Mouse (Mus musculus) lung, embryonic 16.5 days (tissue): Measurements from ENCODE around the gene Coro7. TPM values are rescaled to one million over a fixed set of nuclear protein-coding genes. Genes with fewer than 3 reads are reported as not detected.
A peak's percentile ranks its signal among the peaks of the same experiment; 100 is the strongest.

Experiments used
- ATAC-seq: fragments of 200-750 bp; cut with Nextera tagmentation; 2 replicates; pipeline ENCODE4 v1.8.0; 2017; ENCODE audit warnings: low read depth, mild to moderate bottlenecking, moderate library complexity
- H3K27ac ChIP-seq: fragments of 300-500 bp; sonication (generic); 2 replicates; pipeline ENCODE4 v1.5.1; 2014; ENCODE audit warnings: mild to moderate bottlenecking, control low read depth, low read length
- H3K27me3 ChIP-seq: fragments of 300-500 bp; sonication (generic); 2 replicates; pipeline ENCODE4 v1.6.1; 2014; ENCODE audit warnings: low read depth, low read length, mixed read lengths; ENCODE audit not compliant: control insufficient read depth, insufficient read depth
- H3K36me3 ChIP-seq: fragments of 300-500 bp; sonication (generic); 2 replicates; pipeline ENCODE4 v1.6.1; 2014; ENCODE audit warnings: low read length; ENCODE audit not compliant: control insufficient read depth, insufficient read depth
- H3K4me1 ChIP-seq: fragments of 300-500 bp; sonication (generic); replicated peaks from 2 replicates; pipeline ENCODE4 v1.6.1; 2014; ENCODE audit warnings: low read length, mixed read lengths; ENCODE audit not compliant: control insufficient read depth, insufficient read depth
- H3K4me2 ChIP-seq: fragments of 300-500 bp; sonication (generic); 2 replicates; pipeline ENCODE4 v1.6.1; 2014; ENCODE audit warnings: low read depth, low read length, control low read depth
- H3K4me3 ChIP-seq: fragments of 300-500 bp; sonication (generic); 2 replicates; pipeline ENCODE4 v1.5.1; 2014; ENCODE audit warnings: mild to moderate bottlenecking, low read length, control low read depth
- H3K9ac ChIP-seq: fragments of 300-500 bp; sonication (generic); 2 replicates; pipeline ENCODE4 v1.6.1; 2014; ENCODE audit warnings: low read length, control low read depth
- H3K9me3 ChIP-seq: fragments of 300-500 bp; sonication (generic); 2 replicates; pipeline ENCODE4 v1.6.1; 2016; ENCODE audit warnings: low read length; ENCODE audit not compliant: control insufficient read depth
- WGBS: fragments of 180-500 bp; shearing (Covaris S2); extraction: QIAGEN DNeasy Blood & Tissue Kit; methylation state at CpG from one replicate; pipeline ENCODE4 v1.1.7; 2014; 5-methylcytosine and 5-hydroxymethylcytosine counted together
- polyA plus RNA-seq: library from polyadenylated mRNA; unstranded; fragments of >200 nt; fragmentation: Nextera tagmentation; extraction: Ambion mirVana; gene quantifications from 2 replicates; pipeline ENCODE4 v1.2.1, GENCODE M21; 2015

Gene Coro7
- polyA plus RNA-seq, 1 experiment from 2014 or later = 18.3 TPM

- no peak overlapping the region for H3K27ac ChIP-seq
- H3K4me3 ChIP-seq = no peak overlapping the region
- H3K9me3 ChIP-seq = no peaks in the 10 kb centered on the region
- no peaks in the 10 kb centered on the region for H3K27me3 ChIP-seq
- peaks cover 8% of the 10 kb centered on the region for H3K4me1 ChIP-seq
- ATAC-seq = no peak
- H3K36me3 ChIP-seq = peaks cover 2% of the 10 kb centered on the region; the same call in 1 of the 2 replicates
- WGBS = 63% methylated on average over 4 of the region's 4 CpGs
- H3K9ac ChIP-seq = no peak overlapping the region
- no peak overlapping the region for H3K4me2 ChIP-seq
Measured at GRCm38 (mm10) chr16:4635760-4636159, 43.8 kb downstream of the Coro7 start.

GRCm38 (mm10) chr16:4634681-4635080 is 44.9 kb downstream of the Coro7 start:
- H3K9me3 ChIP-seq = no peaks in the 10 kb centered on the region
- no peak for ATAC-seq
- WGBS = 78% methylated on average over 9 of the region's 9 CpGs
- no peak overlapping the region for H3K4me3 ChIP-seq
- H3K27ac ChIP-seq = no peak overlapping the region
- no peak overlapping the region for H3K9ac ChIP-seq
- H3K4me2 ChIP-seq = no peak overlapping the region
- peaks cover 2% of the 10 kb centered on the region; the same call in 1 of the 2 replicates for H3K36me3 ChIP-seq
- no peaks in the 10 kb centered on the region for H3K27me3 ChIP-seq
- peaks cover 4% of the 10 kb centered on the region; the same call in 1 of the 2 replicates for H3K4me1 ChIP-seq

GRCm38 (mm10) chr16:4633661-4634060 is 45.9 kb downstream of the Coro7 start:
- no peaks in the 10 kb centered on the region for H3K9me3 ChIP-seq
- 95% methylated on average over 3 of the region's 3 CpGs for whole genome bisulfite sequencing

GRCm38 (mm10) chr16:4632050-4632449 is 47.5 kb downstream of the Coro7 start:
- no peak overlapping the region for H3K9ac ChIP-seq
- no peak overlapping the region for H3K4me3 ChIP-seq
- ATAC-seq = peak; percentile 37; the same call in 1 of the 2 replicates
- peaks cover 2% of the 10 kb centered on the region; the same call in 1 of the 2 replicates for H3K36me3 ChIP-seq
- no peaks in the 10 kb centered on the region for H3K27me3 ChIP-seq
- H3K4me1 ChIP-seq = no peaks in the 10 kb centered on the region
- no peaks in the 10 kb centered on the region for H3K9me3 ChIP-seq
- H3K4me2 ChIP-seq = no peak overlapping the region
- no peak overlapping the region for H3K27ac ChIP-seq
- WGBS = 43% methylated on average over 7 of the region's 7 CpGs

More at GRCm38 (mm10) chr16:4633661-4634060, 45.9 kb downstream of the Coro7 start:
- no peak overlapping the region for H3K27ac ChIP-seq
- no peak overlapping the region for H3K4me2 ChIP-seq
- no peaks in the 10 kb centered on the region for H3K4me1 ChIP-seq
- ATAC-seq = no peak
- no peak overlapping the region for H3K4me3 ChIP-seq
- peaks cover 2% of the 10 kb centered on the region; the same call in 1 of the 2 replicates for H3K36me3 ChIP-seq
- H3K9ac ChIP-seq = no peak overlapping the region
- no peaks in the 10 kb centered on the region for H3K27me3 ChIP-seq

- ATAC-seq = peak; percentile 56
- WGBS = 23% methylated on average over 6 of the region's 6 CpGs
Measured at GRCm38 (mm10) chr16:4629950-4630349, 49.6 kb downstream of the Coro7 start.

GRCm38 (mm10) chr16:4628898-4629419 is 50.6 kb downstream of the Coro7 start:
- Histone ChIP-seq H3K9me3 (no peaks in the 10 kb centered on the region), H3K36me3 (no peaks in the 10 kb centered on the region; the same call in 1 of the 2 replicates), H3K9ac (no peak overlapping the region), H3K4me2 (no peak overlapping the region), H3K27me3 (no peaks in the 10 kb centered on the region), H3K4me3 (no peak overlapping the region), H3K4me1 (peaks cover 2% of the 10 kb centered on the region), H3K27ac (no peak overlapping the region)
- WGBS = 86% methylated on average over 9 of the region's 9 CpGs
- no peak for ATAC-seq

More at GRCm38 (mm10) chr16:4629950-4630349, 49.6 kb downstream of the Coro7 start:
- H3K4me1 ChIP-seq = no peaks in the 10 kb centered on the region
- peaks cover 2% of the 10 kb centered on the region; the same call in 1 of the 2 replicates for H3K36me3 ChIP-seq
- H3K27ac ChIP-seq = no peak overlapping the region
- no peak overlapping the region for H3K4me3 ChIP-seq
- H3K4me2 ChIP-seq = no peak overlapping the region
- H3K27me3 ChIP-seq = no peaks in the 10 kb centered on the region
- no peak overlapping the region for H3K9ac ChIP-seq
- H3K9me3 ChIP-seq = no peaks in the 10 kb centered on the region

- no peak overlapping the region for H3K27ac ChIP-seq
- H3K36me3 ChIP-seq = no peaks in the 10 kb centered on the region
- no peak overlapping the region for H3K4me3 ChIP-seq
- 0 out of 2 replicates have a peak overlapping the region, but pooled peaks have one; percentile 18 for H3K9ac ChIP-seq
- no peak overlapping the region for H3K4me2 ChIP-seq
- no peaks in the 10 kb centered on the region for H3K9me3 ChIP-seq
- H3K4me1 ChIP-seq = peaks cover 14% of the 10 kb centered on the region
- no peak for ATAC-seq
- 57% methylated on average over 6 of the region's 6 CpGs for WGBS
- no peaks in the 10 kb centered on the region for H3K27me3 ChIP-seq
Measured at GRCm38 (mm10) chr16:4627105-4627504, 52.5 kb downstream of the Coro7 start.

GRCm38 (mm10) chr16:4624481-4625110 is 55.0 kb downstream of the Coro7 start, which contains the start of gene Pam16:
Pam16 (minus strand) TSS chr16:4624988.
- Histone ChIP-seq H3K4me2 (peak within 1 kb of the TSS; percentile 78), H3K4me3 (peak within 1 kb of the TSS; percentile 88), H3K27me3 (no peaks in the 10 kb centered on the region), H3K4me1 (peaks cover 14% of the 10 kb centered on the region), H3K9ac (peak within 1 kb of the TSS; percentile 93), H3K27ac (peak within 1 kb of the TSS; percentile 85), H3K9me3 (no peaks in the 10 kb centered on the region), H3K36me3 (no peaks in the 10 kb centered on the region)
- ATAC-seq = peak; percentile 92
- under 1% methylated on average over 56 of the region's 56 CpGs for WGBS

- Histone ChIP-seq H3K4me2 (peak overlapping the region; percentile 78), H3K9ac (peak overlapping the region; percentile 93), H3K4me1 (peaks cover 14% of the 10 kb centered on the region), H3K27ac (peak overlapping the region; percentile 85), H3K36me3 (no peaks in the 10 kb centered on the region; the same call in 1 of the 2 replicates), H3K4me3 (peak overlapping the region; percentile 88), H3K9me3 (no peaks in the 10 kb centered on the region), H3K27me3 (no peaks in the 10 kb centered on the region)
- WGBS = 11% methylated on average over 9 of the region's 9 CpGs
- ATAC-seq = no peak
Measured at GRCm38 (mm10) chr16:4624074-4624473, 55.5 kb downstream of the Coro7 start.
